Mouse (Mus musculus) heart, embryonic 11.5 days (tissue): ENCODE results near the gene Mink1. TPM values are rescaled to one million over a fixed set of nuclear protein-coding genes. Genes with fewer than 3 reads are reported as not detected.
"Not testable (repeated sequence)": the region's sequence is repeated elsewhere in the genome, so short reads cannot be mapped to it uniquely, and the experiment has no call there.

Experiments used
- ATAC-seq: fragments of 200-750 bp; cut with Nextera tagmentation; replicated peaks from 2 replicates; pipeline ENCODE4 v1.8.0; 2017; ENCODE audit warnings: moderate library complexity; ENCODE audit not compliant: insufficient number of reproducible peaks, low FRiP score, low TSS enrichment
- H3K27ac ChIP-seq: fragments of 300-500 bp; sonication (generic); 2 replicates; pipeline ENCODE4 v1.5.1; 2014; ENCODE audit warnings: mild to moderate bottlenecking, low read depth, low read length
- H3K27me3 ChIP-seq: fragments of 300-500 bp; sonication (generic); 2 replicates; pipeline ENCODE4 v1.6.1; 2014; ENCODE audit warnings: mild to moderate bottlenecking, low read length, mixed read lengths; ENCODE audit not compliant: control insufficient read depth, insufficient read depth
- H3K36me3 ChIP-seq: fragments of 300-500 bp; sonication (generic); 2 replicates; pipeline ENCODE4 v1.6.1; 2014; ENCODE audit warnings: mild to moderate bottlenecking, low read length, moderate library complexity, mixed read lengths; ENCODE audit not compliant: control insufficient read depth, insufficient read depth
- H3K4me1 ChIP-seq: fragments of 300-500 bp; sonication (generic); 2 replicates; pipeline ENCODE4 v1.6.1; 2014; ENCODE audit warnings: low read length; ENCODE audit not compliant: control insufficient read depth, insufficient read depth
- H3K4me2 ChIP-seq: fragments of 300-500 bp; sonication (generic); 2 replicates; pipeline ENCODE4 v1.6.1; 2014; ENCODE audit warnings: mild to moderate bottlenecking, moderate library complexity
- H3K4me3 ChIP-seq: fragments of 300-500 bp; sonication (generic); 2 replicates; pipeline ENCODE4 v1.5.1; 2014; ENCODE audit warnings: low read depth, low read length
- H3K9ac ChIP-seq: fragments of 300-500 bp; sonication (generic); 2 replicates; pipeline ENCODE4 v1.6.1; 2014; ENCODE audit warnings: mild to moderate bottlenecking, low read depth, low read length, moderate library complexity
- H3K9me3 ChIP-seq: fragments of 300-500 bp; sonication (generic); replicated peaks from 2 replicates; pipeline ENCODE4 v1.6.1; 2016; ENCODE audit warnings: low read length; ENCODE audit not compliant: control insufficient read depth
- WGBS: fragments of 180-500 bp; shearing (Covaris S2); extraction: QIAGEN DNeasy Blood & Tissue Kit; methylation state at CpG from one replicate; pipeline ENCODE4 v1.1.7; 2014; ENCODE audit not compliant: insufficient replicate concordance; 5-methylcytosine and 5-hydroxymethylcytosine counted together
- polyA plus RNA-seq: library from polyadenylated mRNA; unstranded; fragments of >200 nt; fragmentation: Nextera tagmentation; extraction: Ambion mirVana; gene quantifications from 2 replicates; pipeline ENCODE4 v1.2.1, GENCODE M21; 2014

Mink1 gene
- polyA plus RNA-seq, 1 experiment from 2014 or later = 15.1 TPM

DNA sequence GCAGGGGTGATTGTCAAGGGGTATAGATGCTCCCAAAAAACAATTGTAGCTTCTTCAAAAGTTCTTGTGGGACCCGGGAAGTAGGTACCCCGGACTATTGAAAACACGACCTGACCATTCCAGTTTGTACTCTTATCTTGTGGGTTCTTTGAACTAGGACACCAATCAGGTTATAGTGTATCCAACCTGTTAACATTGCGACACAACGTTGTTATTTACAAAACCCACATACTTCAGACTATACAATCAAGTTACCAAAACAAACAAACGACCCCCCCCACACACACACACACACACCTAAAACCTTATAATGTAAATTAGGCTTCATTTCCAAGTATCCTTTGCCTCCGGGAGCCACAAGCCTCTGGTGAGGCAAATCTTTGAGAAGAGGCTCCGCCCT lies 37.9 kb upstream of the Mink1 start:
- Histone ChIP-seq H3K4me2 (peak overlapping the region; percentile 58), H3K9ac (peak overlapping the region; percentile 61; the same call in 1 of the 2 replicates), H3K9me3 (no peaks in the 10 kb centered on the region), H3K36me3 (peaks cover 15% of the 10 kb centered on the region), H3K4me3 (peak overlapping the region; percentile 77), H3K27ac (no peak overlapping the region), H3K27me3 (no peaks in the 10 kb centered on the region), H3K4me1 (peaks cover 14% of the 10 kb centered on the region)
- WGBS = 7% methylated on average over 8 of the region's 8 CpGs
- ATAC-seq = no peak

DNA sequence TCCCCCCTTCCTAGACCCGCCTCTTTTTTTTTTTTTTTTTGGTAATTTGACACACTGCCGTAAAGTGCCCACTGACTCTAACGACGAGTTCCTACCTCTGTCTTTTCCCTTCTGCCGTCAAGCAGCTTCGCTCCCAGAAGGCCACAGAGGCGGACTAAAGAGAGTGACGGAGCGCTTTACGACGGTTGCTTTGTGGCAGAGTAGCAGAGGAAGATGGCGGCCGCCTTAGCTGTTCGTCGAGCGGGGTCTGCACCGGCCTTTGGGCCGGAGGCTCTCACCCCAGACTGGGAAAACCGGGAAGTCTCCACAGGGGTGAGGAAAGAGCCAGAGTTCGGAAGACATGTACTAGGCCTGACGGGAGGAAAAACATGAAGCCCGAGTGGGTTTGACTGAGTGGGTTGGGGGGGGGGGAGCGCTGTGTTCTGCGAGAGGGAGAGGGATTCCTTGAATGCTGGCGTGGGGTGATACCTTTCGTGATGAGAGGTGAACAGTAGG lies 37.5 kb upstream of the Mink1 start, which contains the start of gene Psmb6:
TSS of gene Psmb6 (plus strand) at position 184 of the 495 bp plus-strand sequence.
- Histone ChIP-seq H3K9me3 (no peaks in the 10 kb centered on the region), H3K27ac (0 out of 2 replicates have a peak within 1 kb of the TSS, but pooled peaks have one; percentile 54), H3K4me1 (peaks cover 10% of the 10 kb centered on the region), H3K9ac (peak within 1 kb of the TSS; percentile 86), H3K36me3 (peaks cover 15% of the 10 kb centered on the region), H3K4me2 (peak within 1 kb of the TSS; percentile 62), H3K27me3 (no peaks in the 10 kb centered on the region), H3K4me3 (peak within 1 kb of the TSS; percentile 77)
- peak; percentile 78 for ATAC-seq
- WGBS = 1% methylated on average over 25 of the region's 26 CpGs

DNA sequence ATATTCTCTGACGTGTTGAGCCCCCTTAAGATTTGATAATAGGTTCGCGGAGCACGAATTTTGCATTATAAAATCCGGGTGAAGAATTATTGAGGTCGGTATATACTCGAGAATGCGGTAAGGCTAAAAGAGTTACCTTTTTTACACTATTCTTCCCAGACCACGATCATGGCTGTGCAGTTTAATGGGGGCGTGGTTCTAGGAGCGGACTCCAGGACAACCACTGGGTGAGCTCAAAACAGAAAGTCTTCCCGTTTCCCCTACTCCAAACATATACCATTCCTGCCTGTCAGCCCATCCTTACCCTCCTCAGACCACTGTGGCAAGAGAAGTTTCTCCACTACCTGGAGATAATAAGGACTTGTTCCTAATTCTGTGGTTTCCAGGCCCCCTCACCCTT lies 37.0 kb upstream of the Mink1 start:
- peaks cover 6% of the 10 kb centered on the region for H3K4me1 ChIP-seq
- peaks cover 15% of the 10 kb centered on the region for H3K36me3 ChIP-seq
- peak overlapping the region; percentile 62 for H3K4me2 ChIP-seq
- no peaks in the 10 kb centered on the region for H3K9me3 ChIP-seq
- H3K4me3 ChIP-seq = peak overlapping the region; percentile 77
- H3K9ac ChIP-seq = peak overlapping the region; percentile 86
- 0 out of 2 replicates have a peak overlapping the region, but pooled peaks have one; percentile 54 for H3K27ac ChIP-seq
- 0 out of 2 replicates have a peak, but pooled peaks have one; percentile 61 for ATAC-seq
- 1% methylated on average over 12 of the region's 12 CpGs for WGBS
- no peaks in the 10 kb centered on the region for H3K27me3 ChIP-seq

DNA sequence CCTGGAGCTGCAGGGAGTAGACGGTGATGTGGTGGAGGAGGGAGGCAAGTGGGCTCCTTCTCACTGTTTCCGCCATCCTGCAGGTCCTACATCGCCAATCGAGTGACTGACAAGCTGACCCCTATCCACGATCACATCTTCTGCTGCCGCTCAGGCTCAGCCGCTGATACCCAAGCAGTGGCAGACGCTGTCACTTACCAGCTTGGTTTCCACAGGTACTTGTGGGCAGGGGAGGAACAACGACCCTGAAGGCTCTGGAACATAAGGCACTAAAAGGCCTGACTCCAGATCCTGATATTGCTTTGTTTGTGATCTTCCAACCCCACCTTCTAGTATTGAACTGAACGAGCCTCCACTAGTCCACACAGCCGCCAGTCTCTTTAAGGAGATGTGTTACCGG lies 36.5 kb upstream of the Mink1 start:
- Histone ChIP-seq H3K27ac (no peak overlapping the region), H3K4me1 (peaks cover 5% of the 10 kb centered on the region), H3K27me3 (no peaks in the 10 kb centered on the region), H3K36me3 (peaks cover 15% of the 10 kb centered on the region), H3K4me3 (peak overlapping the region; percentile 77), H3K4me2 (peak overlapping the region; percentile 62), H3K9me3 (no peaks in the 10 kb centered on the region), H3K9ac (peak overlapping the region; percentile 86; the same call in 1 of the 2 replicates)
- ATAC-seq = no peak
- 87% methylated on average over 12 of the region's 12 CpGs for WGBS

DNA sequence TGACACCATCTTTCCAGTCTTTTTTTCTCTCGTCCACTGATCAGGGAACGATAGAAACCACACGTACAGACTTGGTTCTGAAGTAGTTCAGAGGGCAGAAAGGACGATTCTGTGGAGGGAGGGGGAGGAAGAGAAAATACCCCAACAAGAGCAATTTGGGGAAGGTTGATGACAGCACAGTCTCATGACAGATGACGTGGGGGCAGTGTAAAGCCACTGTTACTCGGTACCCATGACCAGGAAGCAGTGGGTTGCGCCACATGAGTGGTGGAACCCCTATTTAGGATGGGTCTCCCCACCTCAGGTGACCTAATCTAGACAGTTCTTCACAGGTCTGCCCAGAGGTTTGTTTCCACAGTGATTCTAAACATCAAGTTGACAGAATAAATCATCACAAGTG lies 34.1 kb upstream of the Mink1 start:
- Histone ChIP-seq H3K27ac (no peak overlapping the region), H3K4me1 (peaks cover 5% of the 10 kb centered on the region), H3K36me3 (peaks cover 15% of the 10 kb centered on the region), H3K4me2 (no peak overlapping the region), H3K4me3 (no peak overlapping the region), H3K9me3 (no peaks in the 10 kb centered on the region), H3K27me3 (no peaks in the 10 kb centered on the region), H3K9ac (no peak overlapping the region)
- 78% methylated on average over 7 of the region's 7 CpGs for WGBS
- no peak for ATAC-seq

DNA sequence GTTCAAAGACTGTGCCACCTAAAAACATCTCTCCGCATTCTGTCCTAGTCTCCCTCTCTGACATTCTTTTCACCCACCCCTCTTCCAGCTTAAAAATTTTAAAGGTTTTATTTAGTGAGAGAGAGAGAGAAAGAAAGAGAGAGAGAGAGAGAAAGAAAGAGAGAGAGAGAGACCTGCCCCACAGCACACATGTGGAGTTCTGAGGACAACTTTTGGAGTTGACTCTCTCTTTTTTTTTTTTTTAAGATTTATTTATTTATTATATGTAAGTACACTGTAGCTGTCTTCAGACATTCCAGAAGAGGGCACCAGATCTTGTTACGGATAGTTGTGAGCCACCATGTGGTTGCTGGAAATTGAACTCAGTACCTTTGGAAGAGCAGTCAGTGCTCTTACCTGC lies 31.6 kb upstream of the Mink1 start:
- not testable (repeated sequence) for H3K27me3 ChIP-seq, H3K9ac ChIP-seq, H3K27ac ChIP-seq, H3K9me3 ChIP-seq, H3K4me2 ChIP-seq, ATAC-seq, H3K4me1 ChIP-seq, H3K4me3 ChIP-seq
- 72% methylated on average over 2 of the region's 2 CpGs for WGBS
- H3K36me3 ChIP-seq = peaks cover 15% of the 10 kb centered on the region

DNA sequence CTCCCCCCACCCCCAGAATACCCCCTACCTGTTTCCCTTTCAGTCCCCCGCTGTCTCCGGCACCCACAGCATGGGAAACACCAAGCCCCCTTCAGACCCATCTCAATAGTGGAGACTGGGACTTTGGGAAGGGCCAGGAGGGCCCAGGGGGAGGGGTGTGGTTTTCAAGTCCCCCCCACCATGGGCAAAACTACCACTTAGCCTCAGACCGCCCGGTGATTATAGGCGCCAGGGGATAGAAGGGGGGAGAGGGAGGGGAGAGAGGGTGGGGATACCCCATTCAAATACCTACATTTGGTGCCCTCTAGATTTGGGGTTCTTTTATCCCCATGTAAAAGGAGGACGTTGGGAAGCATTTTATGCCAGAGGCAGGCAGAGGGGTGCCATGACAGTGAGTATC lies 29.8 kb upstream of the Mink1 start, which contains the start of gene Gm40193:
TSS of gene Gm40193 (minus strand) at position 101 of the 400 bp plus-strand sequence.
- no peak for ATAC-seq
- WGBS = 79% methylated on average over 6 of the region's 6 CpGs
- H3K4me3 ChIP-seq = no peak within 1 kb of the TSS
- H3K27ac ChIP-seq = no peak within 1 kb of the TSS
- H3K9ac ChIP-seq = no peak within 1 kb of the TSS
- H3K4me1 ChIP-seq = no peaks in the 10 kb centered on the region
- H3K9me3 ChIP-seq = no peaks in the 10 kb centered on the region
- no peak within 1 kb of the TSS for H3K4me2 ChIP-seq
- peaks cover 4% of the 10 kb centered on the region for H3K36me3 ChIP-seq
- H3K27me3 ChIP-seq = no peaks in the 10 kb centered on the region; the same call in 1 of the 2 replicates

DNA sequence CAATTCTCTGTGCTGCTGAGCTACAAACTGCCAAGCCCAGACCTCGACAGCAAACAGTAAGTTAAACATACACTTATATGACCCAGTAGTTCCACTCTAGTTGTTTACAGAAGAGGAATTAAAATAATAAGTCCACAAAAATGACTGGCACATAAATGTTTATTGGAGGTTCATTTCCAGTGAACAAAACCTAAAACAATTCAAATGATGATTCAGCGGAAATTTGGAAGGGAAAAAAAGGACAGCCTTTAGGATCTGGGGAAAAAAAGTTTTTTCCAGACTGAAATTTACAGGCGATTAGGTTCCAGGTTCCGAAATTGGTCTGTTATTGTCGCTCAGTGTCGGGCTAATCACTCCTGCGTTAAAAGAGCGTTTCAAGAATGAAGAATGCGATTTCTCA lies 23.3 kb upstream of the Mink1 start:
- no peaks in the 10 kb centered on the region for H3K36me3 ChIP-seq
- H3K4me3 ChIP-seq = peak overlapping the region; percentile 66
- H3K9me3 ChIP-seq = no peaks in the 10 kb centered on the region
- peak overlapping the region; percentile 82 for H3K9ac ChIP-seq
- peaks cover 5% of the 10 kb centered on the region for H3K4me1 ChIP-seq
- no peak for ATAC-seq
- no peak overlapping the region for H3K27ac ChIP-seq
- no peaks in the 10 kb centered on the region; the same call in 1 of the 2 replicates for H3K27me3 ChIP-seq
- WGBS = 17% methylated on average over 9 of the region's 9 CpGs
- H3K4me2 ChIP-seq = peak overlapping the region; percentile 78
